Mouse (Mus musculus) lung, adult 18-20 months (tissue): ENCODE results near the gene Gdi1.

ENCODE experiments used
- DNase-seq, 2 experiments: peaks; one replicate each; pipeline ENCODE4 v3.0.0; 2022; ENCODE audit warnings: mixed read lengths in 2 of 2

The Gdi1 gene

DNA sequence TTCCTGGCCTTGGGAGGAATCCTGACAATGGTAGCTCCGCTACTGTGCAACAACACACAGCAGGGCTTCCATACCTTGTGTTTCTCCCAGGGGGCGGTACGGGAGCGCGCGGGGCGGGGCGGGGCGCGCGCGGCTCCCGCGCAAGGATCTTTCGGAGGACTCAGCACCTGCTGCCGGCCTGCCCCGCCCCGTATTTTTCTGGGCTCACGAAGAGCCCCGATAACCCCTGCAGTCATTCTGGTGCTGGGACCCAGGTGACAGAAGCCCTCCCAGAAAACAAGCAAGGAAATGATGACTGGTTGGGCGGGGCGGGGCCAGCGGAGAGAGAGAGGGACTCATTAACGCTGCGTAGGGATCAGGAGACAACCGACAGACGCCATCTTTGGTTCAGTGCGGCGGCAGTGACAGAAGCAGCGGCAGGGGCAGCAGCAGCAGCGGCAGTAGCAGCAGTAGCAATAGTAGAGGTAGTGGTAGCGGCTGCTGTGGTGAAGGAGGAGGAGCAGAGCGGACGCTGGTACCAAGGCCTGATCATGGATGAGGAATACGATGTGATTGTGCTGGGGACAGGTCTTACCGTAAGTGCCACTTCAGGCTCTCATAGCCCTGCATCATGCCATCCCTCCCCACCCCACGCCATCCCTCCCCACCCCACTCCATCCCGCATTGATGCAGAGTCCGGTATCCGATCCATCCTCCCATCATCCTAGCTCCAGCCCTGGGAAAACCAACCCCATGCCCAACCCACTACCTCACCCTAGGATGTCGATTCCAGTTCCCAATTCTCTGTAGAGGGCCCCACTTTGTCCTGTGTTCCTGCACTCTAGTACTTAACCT is at the start of gene Gdi1:
Gene Gdi1 (plus strand): TSS at position 132 of the 834 bp plus-strand sequence.
- DNase-seq: peak; percentile 68 to 71

DNA sequence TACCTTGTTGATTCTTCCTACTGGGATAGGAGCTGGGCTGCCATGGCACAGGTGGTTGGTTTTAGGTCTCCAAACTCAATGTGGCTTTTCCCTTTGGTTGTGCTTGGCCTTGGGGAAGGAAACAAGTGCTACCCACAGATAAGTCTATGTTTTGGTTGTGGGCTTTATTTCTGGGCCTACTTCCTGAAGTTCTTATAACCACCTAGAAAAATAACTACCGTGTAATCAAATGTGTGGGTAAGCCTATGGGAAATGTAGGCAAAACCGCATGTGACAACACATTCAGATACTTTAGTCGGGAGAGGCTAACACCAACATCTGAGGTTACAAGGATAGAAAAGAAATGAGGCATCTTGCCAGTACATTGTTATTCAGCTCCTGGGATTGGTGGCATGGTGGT is 47.1 kb upstream of the Gdi1 start:
- no peak for DNase-seq

DNA sequence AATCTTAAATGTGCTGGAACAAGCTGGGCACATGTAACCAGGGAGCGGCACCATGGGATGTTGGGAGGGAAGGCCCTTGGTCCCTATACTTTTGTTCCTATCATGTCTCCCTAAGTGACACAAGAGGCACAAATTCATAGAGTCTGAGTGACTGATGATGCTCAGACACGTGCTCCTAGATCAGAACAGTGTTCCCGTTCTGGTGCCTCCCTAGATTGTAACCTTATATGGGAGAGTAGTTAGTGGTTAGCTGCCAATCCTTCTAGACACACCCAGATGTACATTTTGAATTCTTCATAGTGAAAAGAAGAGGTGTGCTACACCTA is 35.1 kb upstream of the Gdi1 start:
- no peak for DNase-seq

DNA sequence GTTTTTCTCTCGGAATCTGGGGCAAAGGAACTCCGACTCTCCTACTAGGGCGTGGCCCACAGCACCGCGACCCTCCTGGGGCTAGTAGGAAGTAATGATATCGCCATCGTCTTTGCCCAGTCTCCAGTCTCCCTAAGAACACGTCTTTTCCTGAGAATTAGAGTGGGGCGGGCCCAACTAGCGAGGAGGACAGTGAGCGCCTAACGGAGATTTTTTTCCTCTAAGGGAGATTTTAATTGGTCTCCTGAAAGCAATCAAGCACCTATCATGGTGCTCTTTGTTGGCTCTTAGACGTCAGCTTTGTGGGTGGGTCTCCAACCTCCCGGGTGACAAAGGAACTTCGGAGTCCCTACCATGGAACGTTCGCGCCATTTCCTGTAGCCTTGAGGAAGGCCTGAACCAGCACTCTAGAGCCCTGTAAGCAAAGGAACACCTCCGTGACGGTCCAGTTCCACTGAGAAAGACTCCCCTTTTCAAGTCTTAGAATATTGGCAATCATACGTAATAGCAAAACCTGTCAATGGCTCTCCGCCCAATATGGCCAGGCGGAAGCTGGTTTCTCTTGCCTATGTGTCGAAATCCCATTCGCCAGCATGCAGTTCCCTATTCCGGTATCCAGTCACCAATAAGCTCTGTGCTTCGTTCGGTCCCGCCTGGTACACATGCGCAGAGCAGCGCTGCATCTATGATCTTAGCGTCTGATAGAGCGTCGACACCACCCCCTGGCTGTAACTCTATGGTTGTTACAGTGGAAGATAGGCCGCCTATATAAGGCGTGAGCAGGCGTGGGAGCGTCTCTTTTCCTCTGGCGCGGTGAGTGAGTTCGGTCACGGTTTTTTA is 34.5 kb upstream of the Gdi1 start, which contains the start of gene Rpl10:
Gene Rpl10 (plus strand): TSS at position 751 of the 840 bp plus-strand sequence.
- peak; percentile 95 for DNase-seq

DNA sequence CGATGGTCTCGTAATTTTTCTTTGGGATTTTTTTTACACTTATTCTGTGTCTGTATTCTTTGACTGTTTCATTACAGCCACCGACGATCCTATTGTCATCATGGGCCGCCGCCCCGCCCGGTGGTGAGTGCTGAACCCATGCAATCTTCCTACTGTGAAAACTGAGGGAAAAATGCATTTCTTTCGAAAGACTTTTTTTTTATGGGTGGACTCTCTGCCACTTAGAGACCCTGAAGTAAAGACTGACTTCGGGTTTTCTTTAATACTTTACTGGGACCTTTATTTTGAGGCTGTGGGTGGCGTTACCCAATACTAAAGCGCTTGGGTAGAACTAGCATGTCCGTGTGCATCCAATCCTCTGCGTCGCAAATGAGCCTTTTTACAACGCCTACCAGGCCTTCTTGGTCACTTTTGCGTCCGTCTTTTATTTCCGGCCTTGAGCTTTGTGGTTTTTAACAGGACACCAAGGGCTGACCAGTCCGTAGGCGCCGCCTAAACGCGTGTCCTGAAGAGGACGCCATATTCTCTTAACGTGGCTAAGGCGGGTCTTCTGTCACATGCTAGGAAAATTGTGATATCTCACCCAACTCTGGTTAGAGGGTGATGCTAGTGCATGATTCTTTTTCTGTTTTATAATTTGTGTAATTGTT is 33.8 kb upstream of the Gdi1 start:
- DNase-seq: peak; percentile 31 to 51

DNA sequence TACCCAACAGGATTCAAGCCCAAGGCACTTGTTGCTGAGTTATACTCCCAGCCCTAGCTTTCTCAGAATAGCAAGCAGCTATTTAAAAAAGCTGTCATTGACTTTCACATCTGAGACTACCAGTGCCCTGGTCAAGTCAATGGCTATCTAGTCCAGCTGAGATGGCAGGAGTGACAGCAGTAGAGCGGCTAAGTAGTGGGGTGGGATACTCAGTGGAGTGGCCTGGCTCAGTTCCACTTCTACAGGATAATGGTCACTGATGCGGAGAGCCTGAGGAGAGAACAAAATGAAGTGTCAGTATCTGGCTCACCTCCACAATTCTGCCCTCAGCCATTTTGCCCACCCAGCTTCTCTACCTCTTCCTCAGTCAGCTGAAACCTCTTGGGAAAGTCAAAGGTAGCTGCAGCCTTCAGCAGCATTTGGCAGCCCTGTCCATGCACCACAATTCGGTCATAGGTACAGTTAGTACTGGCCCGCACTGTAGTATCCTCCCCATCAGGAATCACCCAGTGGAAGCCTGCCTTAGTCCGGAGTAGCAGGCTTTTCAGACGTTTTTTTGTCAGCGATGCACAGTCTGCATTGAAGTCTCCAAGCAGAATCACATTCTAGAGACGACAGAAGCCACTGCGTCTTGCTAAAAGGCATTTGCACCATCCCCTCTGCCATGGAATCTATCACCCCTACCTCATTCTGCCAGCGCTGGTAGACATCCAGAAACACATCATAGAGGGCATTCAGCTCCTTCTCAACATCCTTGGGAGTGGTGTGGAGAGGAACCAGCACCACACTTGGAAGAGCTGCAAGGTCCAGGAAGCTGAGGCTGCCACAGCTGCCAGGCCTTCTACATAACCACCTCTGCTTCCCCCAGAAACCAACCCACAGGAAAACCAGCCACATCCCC is 31.1 kb upstream of the Gdi1 start:
- DNase-seq: no peak

DNA sequence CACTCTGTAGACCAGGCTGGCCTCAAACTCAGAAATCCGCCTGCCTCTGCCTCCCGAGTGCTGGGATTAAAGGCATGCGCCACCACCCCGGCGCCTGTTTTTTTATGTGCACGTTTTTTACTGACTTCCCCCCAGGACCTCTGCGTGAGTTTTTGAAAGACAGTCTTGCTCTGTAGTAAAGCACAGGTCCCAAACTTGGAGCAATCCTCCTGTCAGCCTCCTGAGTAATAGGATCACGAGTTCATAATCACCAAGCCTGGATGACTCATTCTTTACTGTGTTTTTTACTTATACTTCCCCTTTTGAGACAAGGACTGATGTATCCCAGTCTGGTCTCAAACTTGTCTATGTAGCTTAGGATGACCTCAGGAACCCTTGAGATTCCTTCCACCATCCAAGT is 26.9 kb upstream of the Gdi1 start:
- DNase-seq: no peak

DNA sequence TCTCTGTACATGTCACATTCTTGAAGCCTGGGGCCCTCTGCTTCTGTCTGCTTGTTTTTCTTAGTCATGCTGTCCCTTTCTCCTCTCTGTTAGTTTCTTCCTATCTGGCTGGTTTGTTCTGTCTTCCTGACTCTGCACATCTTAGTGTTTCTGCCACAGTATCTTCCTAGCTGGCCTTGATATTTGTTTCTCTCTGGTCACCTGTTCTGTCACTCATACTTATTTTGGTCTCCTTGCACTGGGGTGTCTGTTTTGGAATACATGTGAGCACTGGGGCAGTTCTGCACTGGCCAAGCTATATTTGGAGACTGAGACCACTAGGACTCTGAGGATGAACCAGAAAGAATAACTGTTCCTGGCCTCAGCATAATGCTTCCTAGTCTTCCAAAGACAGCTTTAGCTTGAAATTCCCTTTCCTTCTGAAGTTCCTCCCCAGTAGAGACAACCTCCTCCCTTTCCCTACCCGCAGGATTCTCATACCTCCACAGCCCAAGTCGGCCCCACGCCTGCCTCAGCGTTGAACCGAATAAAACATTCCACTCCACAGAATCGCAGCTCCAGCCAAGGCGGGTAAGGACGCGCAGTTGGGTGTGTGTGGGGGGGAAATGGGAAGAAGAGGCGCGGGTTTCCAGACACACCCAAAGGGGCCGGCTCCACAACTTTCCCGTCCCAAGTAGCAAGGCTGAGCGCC is 23.6 kb upstream of the Gdi1 start:
- DNase-seq: no peak

DNA sequence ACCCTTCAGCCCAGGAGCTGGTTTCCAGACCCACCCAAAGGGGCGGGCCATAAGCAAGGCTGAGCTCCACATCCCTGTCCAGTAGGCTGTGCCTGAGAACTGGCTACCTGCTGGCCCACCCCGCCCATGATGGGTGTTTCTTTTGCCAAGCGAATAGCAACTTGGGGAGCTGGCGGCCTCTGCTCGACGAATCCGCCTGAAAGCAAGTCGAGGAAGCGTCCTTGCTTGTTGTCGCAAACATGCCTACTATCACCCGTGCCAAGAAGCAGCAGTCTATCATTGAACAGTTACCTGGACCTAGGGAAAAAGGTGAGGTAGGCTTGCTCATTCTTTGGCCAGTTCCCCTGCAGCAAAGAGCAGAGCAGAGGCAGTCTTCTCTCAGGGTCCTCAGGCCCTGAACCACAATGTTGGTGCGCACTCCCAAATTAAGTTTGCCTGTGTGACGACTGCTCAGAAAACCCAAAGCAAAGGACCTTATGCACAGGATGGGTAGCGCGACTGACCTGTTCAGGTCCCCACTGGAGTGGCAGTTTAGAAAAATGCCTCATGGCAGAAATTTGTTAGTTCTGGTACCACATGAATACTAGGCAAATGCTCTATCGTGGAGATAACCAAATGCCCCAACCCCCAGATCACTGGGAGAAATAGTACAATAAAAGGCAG is 22.9 kb upstream of the Gdi1 start, which contains the start of the genes Taz and Dnase1l1:
Gene Taz (plus strand): TSS at position 181 of the 663 bp plus-strand sequence.
Gene Dnase1l1 (minus strand): TSS at position 606 of the 663 bp plus-strand sequence.
- peak; percentile 93 to 95 for DNase-seq

DNA sequence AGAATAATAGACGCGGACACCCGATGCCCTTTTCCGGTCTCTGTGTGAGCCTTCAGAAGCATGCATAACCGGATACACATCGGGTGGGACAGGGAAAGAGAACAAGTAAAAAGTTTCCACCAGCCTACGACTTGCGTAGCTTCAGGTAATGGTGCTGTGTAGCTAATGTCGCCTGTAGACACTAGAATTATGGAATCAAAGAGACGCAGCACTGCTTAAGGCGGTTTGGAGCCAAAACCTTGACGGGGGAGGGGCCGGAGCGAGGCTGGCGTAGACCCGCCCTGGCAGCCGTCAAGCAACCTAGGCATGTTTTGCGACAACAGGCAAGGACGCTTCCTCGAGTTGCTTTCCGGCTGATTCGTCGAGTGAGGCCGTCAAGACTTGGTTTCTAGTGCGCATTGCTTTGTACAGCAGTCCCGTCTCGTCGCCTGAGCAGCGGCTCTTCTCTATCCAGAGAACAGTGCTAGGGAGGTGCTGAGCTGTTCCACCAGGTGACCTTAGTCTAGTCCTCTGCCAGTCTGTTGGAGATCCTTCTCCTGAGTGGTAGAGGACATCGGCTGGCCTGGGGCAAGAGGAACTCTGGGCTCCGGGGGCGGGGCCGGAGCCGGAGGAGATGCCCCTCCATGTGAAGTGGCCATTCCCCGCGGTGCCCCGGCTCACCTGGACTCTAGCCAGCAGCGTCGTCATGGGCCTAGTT is 22.3 kb upstream of the Gdi1 start:
- DNase-seq: peak; percentile 88 to 91

DNA sequence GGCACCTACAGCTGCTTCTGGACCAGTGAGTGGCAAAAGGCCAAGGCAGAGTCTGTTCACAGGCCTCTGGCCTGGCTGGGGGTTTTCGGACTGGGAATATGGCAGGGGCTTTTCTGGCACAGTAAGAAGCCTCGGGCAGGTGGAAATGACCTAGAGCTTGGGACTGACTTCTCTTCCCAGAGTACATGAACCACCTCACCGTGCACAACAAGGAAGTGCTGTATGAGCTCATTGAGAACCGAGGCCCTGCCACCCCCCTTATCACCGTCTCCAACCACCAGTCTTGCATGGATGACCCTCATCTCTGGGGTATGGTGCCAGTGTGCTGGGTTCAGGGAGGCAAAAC is 21.7 kb upstream of the Gdi1 start:
- DNase-seq: no peak

DNA sequence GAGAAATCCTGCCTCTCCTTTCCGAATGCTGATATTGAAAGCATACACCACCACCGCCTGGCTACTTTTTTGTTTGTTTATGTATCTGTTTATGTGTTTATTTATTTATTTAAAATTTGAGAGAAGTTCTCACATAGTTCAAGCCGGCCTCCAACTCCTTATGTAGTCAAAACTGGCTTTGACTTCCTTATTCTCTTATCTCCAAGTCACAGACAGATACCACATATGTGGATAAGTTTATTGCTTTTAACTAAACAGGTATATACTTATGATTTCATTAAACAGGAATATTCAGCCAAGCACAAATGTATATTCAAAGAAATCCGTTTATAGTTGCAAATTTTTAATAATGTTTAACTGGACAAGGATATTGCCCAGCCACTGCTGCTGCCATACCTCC is 11.4 kb upstream of the Gdi1 start:
- no peak for DNase-seq

DNA sequence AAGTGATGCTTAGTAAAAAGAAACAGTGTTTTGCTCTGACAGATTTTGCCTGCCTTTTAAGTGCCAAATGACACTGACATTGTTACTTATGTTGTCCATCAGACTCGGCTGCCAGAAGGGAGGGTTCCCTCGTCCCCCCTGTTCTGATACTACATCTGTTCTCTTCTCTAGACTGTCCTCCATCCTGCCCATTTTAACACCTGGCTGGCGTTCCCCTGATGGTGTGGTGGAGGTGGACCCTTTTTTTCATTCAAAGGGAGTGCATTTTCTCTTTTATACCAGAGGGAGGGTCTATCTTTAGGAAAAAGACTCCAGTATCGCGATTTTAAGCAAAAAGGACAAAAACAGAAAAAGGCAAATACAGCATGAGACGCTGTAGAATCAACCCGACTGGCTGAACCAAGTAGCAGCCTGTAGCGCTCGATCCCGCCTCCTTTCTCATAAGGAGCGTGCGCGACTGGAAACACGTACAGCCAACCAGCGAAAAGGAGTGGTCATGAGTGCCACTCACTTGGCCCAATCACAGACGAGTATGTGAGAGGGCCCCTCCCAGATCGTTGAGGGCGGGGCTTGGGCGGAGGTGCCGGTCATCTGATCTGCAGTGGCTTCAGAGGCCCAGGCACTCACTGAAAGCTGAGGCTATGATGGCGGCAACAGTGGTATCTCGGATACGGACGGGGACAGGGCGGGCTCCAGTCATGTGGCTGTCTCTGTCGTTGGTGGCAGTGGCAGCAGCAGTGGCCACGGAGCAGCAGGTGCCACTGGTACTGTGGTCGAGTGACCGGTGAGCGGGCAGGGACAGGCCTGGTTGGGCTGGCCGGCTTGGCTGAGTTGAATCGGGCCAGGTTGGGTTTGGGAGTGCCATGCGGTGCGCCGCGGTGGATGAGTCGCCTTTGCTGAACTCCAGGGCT is 8.0 kb upstream of the Gdi1 start, which contains the start of gene Atp6ap1:
Gene Atp6ap1 (plus strand): TSS at position 560 of the 911 bp plus-strand sequence.
- peak; percentile 96 for DNase-seq

DNA sequence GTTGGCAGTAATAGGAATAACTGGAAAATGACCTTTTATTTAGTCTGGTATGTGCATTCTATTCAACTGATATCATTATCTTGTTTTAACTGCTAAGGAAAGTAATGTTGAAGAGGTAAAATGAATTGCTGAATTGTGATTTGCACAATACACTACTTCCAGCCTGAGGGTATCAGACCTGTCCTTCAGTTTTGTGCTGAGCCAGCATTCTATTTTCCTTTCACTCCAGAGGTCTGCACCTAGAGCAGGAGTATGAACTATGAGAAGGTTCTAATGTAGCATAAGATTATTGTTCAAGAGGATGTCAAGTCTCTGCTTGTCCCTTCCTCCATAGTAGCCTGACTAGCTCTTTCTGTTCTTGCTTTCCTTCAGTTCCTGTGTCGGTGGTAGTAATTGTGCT is 6.5 kb upstream of the Gdi1 start:
- no peak for DNase-seq

DNA sequence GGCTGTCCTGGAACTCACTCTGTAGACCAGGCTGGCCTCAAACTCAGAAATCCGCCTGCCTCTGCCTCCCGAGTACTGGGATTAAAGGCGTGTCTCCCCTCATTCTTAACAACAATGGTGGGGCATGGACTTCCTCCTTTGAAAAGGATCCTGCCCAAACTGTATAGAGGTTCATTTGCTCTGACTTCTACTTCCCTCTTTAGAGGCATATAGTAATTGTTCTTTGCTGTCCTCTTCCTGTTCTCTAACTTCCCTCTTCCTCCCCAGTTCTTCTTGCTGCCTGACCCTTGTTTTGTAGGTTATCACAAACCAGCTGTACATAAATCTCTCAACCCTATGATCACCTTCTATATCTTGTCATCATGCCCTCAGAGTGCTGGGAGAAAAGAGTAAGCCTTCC is 5.1 kb upstream of the Gdi1 start:
- DNase-seq: no peak

DNA sequence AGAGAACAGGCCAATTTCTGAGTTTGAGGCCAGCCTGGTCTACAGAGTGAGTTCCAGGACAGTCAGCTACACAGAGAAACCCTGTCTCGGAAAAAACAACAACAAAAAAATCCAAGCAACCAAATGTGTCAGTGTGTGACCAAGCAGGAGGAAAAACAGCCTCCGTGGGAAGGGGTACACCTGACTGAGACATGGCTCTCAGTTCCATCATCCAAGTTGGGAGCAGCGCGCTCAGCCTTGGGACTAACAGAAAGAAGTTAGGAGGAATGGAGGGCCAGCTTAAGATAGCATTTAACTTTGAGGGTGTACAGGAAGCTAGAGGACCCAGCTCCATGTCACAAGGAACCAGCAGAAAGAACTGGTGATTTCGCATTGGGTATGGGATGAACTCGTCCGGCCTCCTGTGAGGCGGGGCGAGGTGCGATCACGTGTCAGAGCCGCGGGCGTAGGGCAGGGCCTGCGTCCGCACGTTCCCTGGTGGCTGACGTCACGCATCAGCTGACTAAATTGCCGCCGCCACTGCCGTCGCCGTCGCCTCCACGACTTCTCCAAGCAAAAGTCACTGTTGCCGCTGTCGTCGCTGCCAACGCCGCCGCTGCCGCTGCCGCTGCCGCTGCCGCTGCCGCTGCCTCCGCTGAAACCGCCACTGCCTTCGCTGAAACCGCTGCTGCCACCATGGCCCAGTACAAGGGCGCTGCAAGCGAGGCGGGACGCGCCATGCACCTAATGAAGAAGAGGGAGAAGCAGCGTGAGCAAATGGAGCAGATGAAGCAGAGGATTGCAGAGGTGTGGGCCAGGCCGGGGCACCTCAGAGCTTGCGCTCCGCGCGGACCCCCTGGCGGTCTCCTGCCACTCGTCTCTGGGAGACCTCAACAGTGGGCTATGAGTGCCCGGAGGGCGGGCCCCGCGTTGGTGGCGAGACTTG is 8.0 kb downstream of the Gdi1 start, which contains the start of gene Fam50a:
Gene Fam50a (plus strand): TSS at position 494 of the 925 bp plus-strand sequence.
- peak; percentile 91 for DNase-seq

DNA sequence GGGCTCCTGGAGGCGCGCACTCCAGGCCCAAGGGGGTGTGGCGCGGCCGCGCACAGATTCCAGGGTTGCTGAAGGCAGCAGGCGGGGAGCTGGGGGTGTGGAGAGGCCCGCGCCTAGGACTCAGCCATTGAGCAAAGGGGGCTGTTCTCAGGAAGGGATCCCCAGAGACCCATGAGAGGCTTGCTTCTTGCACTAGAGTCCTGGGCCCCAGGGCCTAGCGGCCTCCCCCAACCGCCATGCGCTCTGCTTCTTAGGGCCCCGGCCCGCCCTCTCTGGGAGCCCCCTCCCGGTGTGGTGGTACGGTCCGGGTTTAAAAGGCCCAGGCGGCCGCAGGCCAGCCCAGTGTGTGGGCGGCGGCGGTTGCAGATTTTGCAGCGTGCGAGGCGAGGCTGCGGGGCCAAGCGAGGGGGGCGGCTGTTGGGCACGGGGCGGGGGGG is 23.9 kb downstream of the Gdi1 start, which contains the start of gene Plxna3:
Gene Plxna3 (plus strand): TSS at position 342 of the 437 bp plus-strand sequence.
- peak; percentile 63 to 73 for DNase-seq

DNA sequence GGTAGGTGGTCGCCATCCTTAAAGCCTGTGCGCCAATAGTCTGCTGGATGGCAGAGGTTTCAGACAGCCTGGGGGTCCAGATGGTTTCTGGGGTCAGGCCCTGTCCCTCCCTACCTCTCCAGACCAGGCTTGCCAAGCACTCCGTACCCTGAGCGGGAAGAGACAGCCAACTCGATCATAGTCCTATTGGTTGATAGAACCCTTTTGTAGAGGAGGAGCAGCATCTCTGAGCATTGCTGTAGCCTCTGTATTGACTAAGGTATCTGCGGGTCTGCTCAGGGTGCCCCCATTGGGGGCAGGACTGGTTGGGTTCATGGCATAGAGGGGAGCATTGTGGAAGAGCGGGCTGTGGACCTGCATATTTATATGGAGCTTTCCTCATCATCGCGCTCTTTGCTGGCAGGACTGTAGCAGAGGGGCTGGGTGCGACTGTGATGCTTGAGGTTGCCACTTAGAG is 24.4 kb downstream of the Gdi1 start:
- DNase-seq: no peak
